Mouse (Mus musculus) forebrain, embryonic 12.5 days (tissue): ENCODE data around the gene Ryr1. TPM values are rescaled to one million over a fixed set of nuclear protein-coding genes. Genes with fewer than 3 reads are reported as not detected.

ENCODE experiments used
- ATAC-seq: fragments of 200-750 bp; cut with Nextera tagmentation; 2 replicates; pipeline ENCODE4 v1.8.0; 2017; ENCODE audit warnings: moderate TSS enrichment; ENCODE audit not compliant: low FRiP score
- H3K27ac ChIP-seq: fragments of 300-500 bp; sonication (generic); 2 replicates; pipeline ENCODE4 v1.5.1; 2016; ENCODE audit warnings: mild to moderate bottlenecking
- H3K27me3 ChIP-seq: fragments of 300-500 bp; sonication (generic); 2 replicates; pipeline ENCODE4 v1.6.1; 2016; ENCODE audit warnings: mild to moderate bottlenecking
- H3K36me3 ChIP-seq: fragments of 300-500 bp; sonication (generic); replicated peaks from 2 replicates; pipeline ENCODE4 v1.6.1; 2016; ENCODE audit warnings: mild to moderate bottlenecking
- H3K4me1 ChIP-seq: fragments of 300-500 bp; sonication (generic); 2 replicates; pipeline ENCODE4 v1.6.1; 2016
- H3K4me2 ChIP-seq: fragments of 300-500 bp; sonication (generic); 2 replicates; pipeline ENCODE4 v1.6.1; 2016; ENCODE audit warnings: mild to moderate bottlenecking, moderate library complexity
- H3K4me3 ChIP-seq: fragments of 300-500 bp; sonication (generic); replicated peaks from 2 replicates; pipeline ENCODE4 v1.5.1; 2016; ENCODE audit warnings: mild to moderate bottlenecking
- H3K9ac ChIP-seq: fragments of 300-500 bp; sonication (generic); 2 replicates; pipeline ENCODE4 v1.6.1; 2016; ENCODE audit warnings: mild to moderate bottlenecking
- H3K9me3 ChIP-seq: fragments of 300-500 bp; sonication (generic); 2 replicates; pipeline ENCODE4 v1.6.1; 2016
- WGBS: fragments of 180-500 bp; shearing (Covaris S2); methylation state at CpG from one replicate; pipeline ENCODE4 v1.1.7; 2016; 5-methylcytosine and 5-hydroxymethylcytosine counted together
- microRNA counts: library from miRNA; unstranded; fragments of <30 nt; microRNA quantifications from one replicate; lab custom pipeline; 2017
- microRNA-seq: library from miRNA; unstranded; fragments of <30 nt; microRNA quantifications from one replicate; pipeline ENCODE4, GENCODE M21; 2017
- polyA plus RNA-seq: library from polyadenylated mRNA; unstranded; fragments of >200 nt; fragmentation: Nextera tagmentation; extraction: Ambion mirVana; gene quantifications from 2 replicates; pipeline ENCODE4 v1.2.1, GENCODE M21; 2016

Gene Ryr1
- polyA plus RNA-seq, 1 experiment from 2014 or later: 4.8 TPM

GRCm38 (mm10) chr7:28958770-28959169 is 166.2 kb downstream of the Ryr1 start:
- H3K4me2 ChIP-seq: no peak overlapping the region
- no peak overlapping the region for H3K27ac ChIP-seq
- H3K27me3 ChIP-seq: no peaks in the 10 kb centered on the region
- H3K4me1 ChIP-seq: peaks cover 55% of the 10 kb centered on the region
- H3K9ac ChIP-seq: no peak overlapping the region
- 56% methylated on average over 1 of the region's 1 CpGs for WGBS
- no peak overlapping the region for H3K4me3 ChIP-seq
- no peak for ATAC-seq
- peaks cover 3% of the 10 kb centered on the region for H3K36me3 ChIP-seq
- H3K9me3 ChIP-seq: no peaks in the 10 kb centered on the region

GRCm38 (mm10) chr7:28957997-28958725 is 166.8 kb downstream of the Ryr1 start:
- Histone ChIP-seq H3K9me3 (no peaks in the 10 kb centered on the region), H3K36me3 (peaks cover 3% of the 10 kb centered on the region), H3K27ac (no peak overlapping the region), H3K4me3 (no peak overlapping the region), H3K4me2 (no peak overlapping the region), H3K4me1 (peaks cover 61% of the 10 kb centered on the region), H3K9ac (no peak overlapping the region), H3K27me3 (no peaks in the 10 kb centered on the region)
- no peak for ATAC-seq
- WGBS: 68% methylated on average over 1 of the region's 1 CpGs

GRCm38 (mm10) chr7:28957286-28957685 is 167.7 kb downstream of the Ryr1 start:
- peaks cover 65% of the 10 kb centered on the region for H3K4me1 ChIP-seq
- WGBS: 80% methylated on average over 6 of the region's 6 CpGs
- no peak for ATAC-seq
- H3K27ac ChIP-seq: no peak overlapping the region
- H3K36me3 ChIP-seq: peaks cover 3% of the 10 kb centered on the region
- no peak overlapping the region for H3K9ac ChIP-seq
- H3K4me3 ChIP-seq: no peak overlapping the region
- H3K27me3 ChIP-seq: no peaks in the 10 kb centered on the region
- H3K9me3 ChIP-seq: no peaks in the 10 kb centered on the region
- no peak overlapping the region for H3K4me2 ChIP-seq

GRCm38 (mm10) chr7:28956270-28956669 is 168.7 kb downstream of the Ryr1 start:
- Histone ChIP-seq H3K27ac (no peak overlapping the region), H3K9me3 (no peaks in the 10 kb centered on the region), H3K4me2 (no peak overlapping the region), H3K9ac (no peak overlapping the region), H3K4me1 (peaks cover 73% of the 10 kb centered on the region), H3K27me3 (no peaks in the 10 kb centered on the region; the same call in 1 of the 2 replicates), H3K36me3 (peaks cover 3% of the 10 kb centered on the region), H3K4me3 (no peak overlapping the region)
- WGBS: 91% methylated on average over 1 of the region's 1 CpGs
- no peak for ATAC-seq

- WGBS: 64% methylated on average over 5 of the region's 5 CpGs
- Histone ChIP-seq H3K9ac (no peak overlapping the region), H3K4me3 (no peak overlapping the region), H3K27me3 (no peaks in the 10 kb centered on the region; the same call in 1 of the 2 replicates), H3K4me2 (no peak overlapping the region), H3K36me3 (peaks cover 6% of the 10 kb centered on the region), H3K27ac (no peak overlapping the region), H3K9me3 (no peaks in the 10 kb centered on the region), H3K4me1 (peaks cover 65% of the 10 kb centered on the region)
- no peak for ATAC-seq
Measured at GRCm38 (mm10) chr7:28955295-28955897, 169.6 kb downstream of the Ryr1 start.

- 79% methylated on average over 4 of the region's 4 CpGs for WGBS
- H3K9ac ChIP-seq: no peak overlapping the region
- no peak overlapping the region for H3K4me2 ChIP-seq
- no peaks in the 10 kb centered on the region; the same call in 1 of the 2 replicates for H3K27me3 ChIP-seq
- peaks cover 59% of the 10 kb centered on the region for H3K4me1 ChIP-seq
- H3K9me3 ChIP-seq: no peaks in the 10 kb centered on the region
- peak overlapping the region; percentile 31; the same call in 1 of the 2 replicates for H3K27ac ChIP-seq
- no peak overlapping the region for H3K4me3 ChIP-seq
- no peak for ATAC-seq
- H3K36me3 ChIP-seq: peaks cover 9% of the 10 kb centered on the region
Measured at GRCm38 (mm10) chr7:28954773-28955172, 170.2 kb downstream of the Ryr1 start.

GRCm38 (mm10) chr7:28953476-28954376 is 171.3 kb downstream of the Ryr1 start:
- H3K4me1 ChIP-seq: peaks cover 52% of the 10 kb centered on the region

More at GRCm38 (mm10) chr7:28953476-28954376, 171.3 kb downstream of the Ryr1 start:
- Histone ChIP-seq H3K27me3 (no peaks in the 10 kb centered on the region; the same call in 1 of the 2 replicates), H3K9me3 (no peaks in the 10 kb centered on the region), H3K4me3 (no peak overlapping the region), H3K36me3 (peaks cover 15% of the 10 kb centered on the region), H3K27ac (peak overlapping the region; percentile 80), H3K9ac (no peak overlapping the region), H3K4me2 (peak overlapping the region; percentile 34)
- whole genome bisulfite sequencing: 3% methylated on average over 2 of the region's 2 CpGs
- ATAC-seq: peak; percentile 81

MicroRNA genes within 50 kb of the gene (microRNA counts, 519-probe panel; counts per million panel counts)
- not detected for microRNA mmu-miR-1963 (lab: Ali Mortazavi, UCI)

Small RNAs within 50 kb of the gene (microRNA-seq; reads per million reads assigned to microRNA genes)
- gene Gm44408 (not detected), gene Mir1963 (not detected)

Other genes with a start within 250 kb of the Ryr1 start
- 0.24 and 0.57 TPM in 2 replicates for gene Capn12, start 243.8 kb downstream of the Ryr1 start, polyA plus RNA-seq
- gene Actn4, start 162.8 kb downstream of the Ryr1 start, polyA plus RNA-seq: 159 and 171 TPM in 2 replicates
- 314 and 342 TPM in 2 replicates for gene Eif3k, start 143.3 kb downstream of the Ryr1 start, polyA plus RNA-seq
- gene Map4k1, start 143.1 kb downstream of the Ryr1 start, polyA plus RNA-seq: 5.0 and 5.7 TPM in 2 replicates
- gene Rasgrp4, start 9.7 kb upstream of the Ryr1 start, polyA plus RNA-seq: 0.34 and 0.58 TPM in 2 replicates
- 16.4 and 17.7 TPM in 2 replicates for gene Fam98c, start 31.1 kb upstream of the Ryr1 start, polyA plus RNA-seq
- gene Ggn, start 45.0 kb upstream of the Ryr1 start, polyA plus RNA-seq: 0.57 and 1.2 TPM in 2 replicates
- gene Spred3, start 45.2 kb upstream of the Ryr1 start, polyA plus RNA-seq: 7.9 and 8.3 TPM in 2 replicates
- 283 and 293 TPM in 2 replicates for gene Psmd8, start 55.5 kb upstream of the Ryr1 start, polyA plus RNA-seq
- 0.78 and 0.87 TPM in 2 replicates for gene Catsperg1, start 88.9 kb upstream of the Ryr1 start, polyA plus RNA-seq
- 0.43 and 0.63 TPM in 2 replicates for gene Kcnk6, start 107.3 kb upstream of the Ryr1 start, polyA plus RNA-seq
- gene Yif1b, start 113.2 kb upstream of the Ryr1 start, polyA plus RNA-seq: 70.3 and 73.8 TPM in 2 replicates
- gene 2200002D01Rik, start 123.3 kb upstream of the Ryr1 start, polyA plus RNA-seq: 0.76 and 1.4 TPM in 2 replicates
- 42.2 and 45.0 TPM in 2 replicates for gene Spint2, start 156.7 kb upstream of the Ryr1 start, polyA plus RNA-seq
- 14.8 and 16.5 TPM in 2 replicates for gene Ppp1r14a, start 164.1 kb upstream of the Ryr1 start, polyA plus RNA-seq
- gene Dpf1, start 178.8 kb upstream of the Ryr1 start, polyA plus RNA-seq: 118 and 147 TPM in 2 replicates